Mouse (Mus musculus) monocyte, adult 2 months (primary cell): ENCODE results near the gene Flt3.

ENCODE experiments used
- DNase-seq, 2 experiments: peaks; one replicate each; pipeline ENCODE4 v3.0.0; 2022; ENCODE audit warnings: low spot score in 2 of 2, low read depth in 1 of 2

Gene Flt3

GRCm38 (mm10) chr5:147291764-147292505 lies 108.4 kb downstream of the Flt3 start:
- DNase-seq: no peak

GRCm38 (mm10) chr5:147284365-147284764 lies 115.9 kb downstream of the Flt3 start:
- no peak for DNase-seq
